Mouse (Mus musculus) cerebellum, adult 2 months (tissue): ENCODE measurements around the gene Zan. TPM values are rescaled to one million over a fixed set of nuclear protein-coding genes. Genes with fewer than 3 reads are reported as not detected.

Experiments
- DNase-seq, 2 experiments: peaks; one replicate each; pipeline ENCODE4 v3.0.0; 2021
- H3K27ac ChIP-seq: fragments of 200-500 bp; 2 replicates; pipeline ENCODE4 v1.5.1; 2012; ENCODE audit warnings: low read length, control low read depth, inconsistent platforms; ENCODE audit not compliant: insufficient read depth
- H3K27me3 ChIP-seq: fragments of 200-500 bp; 2 replicates; pipeline ENCODE4 v1.6.1; 2012; ENCODE audit warnings: inconsistent platforms, mild to moderate bottlenecking, low read length, moderate library complexity; ENCODE audit not compliant: control insufficient read depth, insufficient read depth
- H3K4me1 ChIP-seq: fragments of 200-500 bp; 2 replicates; pipeline ENCODE4 v1.6.1; 2011; ENCODE audit warnings: low read length; ENCODE audit not compliant: control insufficient read depth, insufficient read depth
- H3K4me3 ChIP-seq: fragments of 200-500 bp; replicated peaks from 2 replicates; pipeline ENCODE3; 2011; ENCODE audit warnings: mild to moderate bottlenecking, low read depth, low read length, control low read depth; ENCODE audit not compliant: insufficient read depth
- CTCF ChIP-seq: fragments of 200-500 bp; IDR thresholded peaks from 2 replicates; pipeline ENCODE4 v1.5.1; 2011; ENCODE audit warnings: low read depth, mild to moderate bottlenecking, control low read depth, low read length, moderate library complexity, borderline replicate concordance; ENCODE audit not compliant: insufficient read depth
- POLR2A ChIP-seq: fragments of 200-500 bp; IDR thresholded peaks from 2 replicates; pipeline ENCODE4 v1.6.1; 2011; ENCODE audit warnings: low read length, control low read depth, borderline replicate concordance; ENCODE audit not compliant: insufficient read depth
- WGBS: fragments of 180-500 bp; shearing (Covaris S2); methylation state at CpG from one replicate; pipeline ENCODE4 v1.1.7; 2018; 5-methylcytosine and 5-hydroxymethylcytosine counted together
- polyA plus RNA-seq: library from polyadenylated mRNA; depleted of rRNA; stranded (reverse); fragments of >200 nt; gene quantifications from 2 replicates; pipeline ENCODE4 v1.2.3, GENCODE M21; 2012

The Zan gene
- polyA plus RNA-seq, 1 experiment, result 0.31 TPM

DNA sequence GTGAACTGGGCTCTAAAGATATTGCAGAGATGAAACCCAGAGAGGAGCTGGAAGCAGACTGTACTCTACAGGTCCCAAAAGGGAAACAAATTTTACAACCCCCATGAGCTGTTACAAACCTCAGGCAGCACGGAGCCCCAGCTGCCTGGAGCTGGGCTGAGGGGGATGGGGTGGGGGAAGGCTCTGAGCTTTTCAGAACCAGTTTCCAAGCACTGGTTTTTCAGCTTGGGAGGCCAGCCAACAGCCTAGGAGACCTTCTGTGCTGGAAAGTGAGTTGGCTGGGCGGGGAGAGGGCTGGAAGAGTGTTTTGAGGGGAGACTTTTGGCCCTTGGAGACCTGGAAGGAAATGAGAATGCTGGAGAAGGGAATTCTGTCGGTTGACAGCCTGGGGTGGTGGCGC, 14.7 kb upstream of the Zan start:
- Histone ChIP-seq H3K4me3 (no peak overlapping the region), H3K27me3 (no peaks in the 10 kb centered on the region; the same call in 1 of the 2 replicates), H3K4me1 (no peaks in the 10 kb centered on the region), H3K27ac (no peak overlapping the region)
- DNase-seq, result peak in 1 of 2 experiments; percentile 20
- TF ChIP-seq CTCF, result no peak
- no peak for TF ChIP-seq POLR2A
- 25% methylated on average over 4 of the region's 4 CpGs for WGBS

- no peaks in the 10 kb centered on the region for H3K4me1 ChIP-seq
- H3K4me3 ChIP-seq, result no peak overlapping the region
- 88% methylated on average over 7 of the region's 7 CpGs for whole genome bisulfite sequencing
- no peak overlapping the region for H3K27ac ChIP-seq
- TF ChIP-seq POLR2A (no peak), CTCF (no peak)
- H3K27me3 ChIP-seq, result no peaks in the 10 kb centered on the region; the same call in 1 of the 2 replicates
- no peak for DNase-seq
These were observed 10.8 kb upstream of the Zan start for GRCm38 (mm10) chr5:137487616-137488015.

DNA sequence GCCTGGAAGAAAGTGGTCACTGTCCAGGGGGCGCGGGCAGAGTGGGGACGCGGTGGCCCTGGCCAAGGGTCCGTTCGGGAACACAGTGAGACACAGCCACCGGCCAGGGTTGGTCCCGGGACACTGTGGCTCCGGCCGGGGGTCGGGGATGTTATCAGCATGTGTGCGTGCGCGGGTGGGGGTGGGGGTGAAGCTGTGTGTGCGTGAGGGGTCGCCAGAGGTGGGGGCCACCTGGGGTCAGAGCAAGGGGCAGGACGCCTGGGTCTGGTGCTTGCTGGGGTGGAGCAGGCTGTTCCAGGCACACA, 8.9 kb upstream of the Zan start:
- no peak overlapping the region for H3K4me3 ChIP-seq
- no peaks in the 10 kb centered on the region; the same call in 1 of the 2 replicates for H3K27me3 ChIP-seq
- WGBS, result 4% methylated on average over 17 of the region's 17 CpGs
- no peak for DNase-seq
- H3K4me1 ChIP-seq, result no peaks in the 10 kb centered on the region
- no peak overlapping the region for H3K27ac ChIP-seq
- no peak for TF ChIP-seq POLR2A
- TF ChIP-seq CTCF, result no peak

GRCm38 (mm10) chr5:137485071-137485850, 8.4 kb upstream of the Zan start:
- H3K4me3 ChIP-seq, result no peak overlapping the region
- H3K27me3 ChIP-seq, result no peaks in the 10 kb centered on the region; the same call in 1 of the 2 replicates
- no peak for DNase-seq
- no peaks in the 10 kb centered on the region for H3K4me1 ChIP-seq
- 12% methylated on average over 29 of the region's 30 CpGs for WGBS
- TF ChIP-seq CTCF (no peak), POLR2A (no peak)
- H3K27ac ChIP-seq, result no peak overlapping the region

DNA sequence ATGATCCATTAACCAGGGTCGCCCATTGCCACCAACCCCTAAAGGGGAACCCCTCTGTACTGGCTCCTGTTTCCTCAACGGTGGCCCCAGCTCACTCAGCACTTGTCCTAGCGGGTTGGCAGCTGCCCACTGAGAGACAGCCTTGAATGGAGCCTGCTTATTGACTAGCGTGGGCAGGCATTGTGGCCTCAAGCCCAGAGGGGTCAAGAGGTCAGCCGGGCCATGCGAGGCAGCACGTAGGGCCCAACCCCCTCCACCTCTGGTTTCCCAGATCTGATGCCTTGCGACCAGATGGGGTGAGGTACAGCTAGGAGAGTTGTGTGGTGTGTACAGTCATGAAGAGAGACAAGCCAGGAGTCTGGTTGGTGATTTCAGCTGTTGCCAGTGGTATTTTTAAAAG, 5.0 kb upstream of the Zan start:
- TF ChIP-seq CTCF, result no peak
- TF ChIP-seq POLR2A, result no peak
- Histone ChIP-seq H3K4me1 (no peaks in the 10 kb centered on the region), H3K4me3 (no peak overlapping the region), H3K27me3 (no peaks in the 10 kb centered on the region), H3K27ac (no peak overlapping the region)
- DNase-seq, result no peak
- WGBS, result 22% methylated on average over 8 of the region's 8 CpGs

- peak; percentile 75 to 85 for DNase-seq
- Histone ChIP-seq H3K27ac (no peak overlapping the region), H3K4me1 (no peaks in the 10 kb centered on the region), H3K4me3 (no peak overlapping the region), H3K27me3 (no peaks in the 10 kb centered on the region)
- TF ChIP-seq POLR2A (no peak), CTCF (peak; percentile 76)
These were observed 4.3 kb upstream of the Zan start for GRCm38 (mm10) chr5:137481138-137481537.

GRCm38 (mm10) chr5:137474351-137474750, 2.5 kb downstream of the Zan start:
- 29% methylated on average over 2 of the region's 2 CpGs for WGBS
- Histone ChIP-seq H3K4me3 (no peak overlapping the region), H3K4me1 (no peaks in the 10 kb centered on the region), H3K27me3 (no peaks in the 10 kb centered on the region), H3K27ac (no peak overlapping the region)
- no peak for TF ChIP-seq POLR2A
- no peak for TF ChIP-seq CTCF
- no peak for DNase-seq

GRCm38 (mm10) chr5:137472252-137472904, 4.5 kb downstream of the Zan start:
- no peak overlapping the region for H3K27ac ChIP-seq
- no peak for DNase-seq
- no peaks in the 10 kb centered on the region for H3K4me1 ChIP-seq
- H3K27me3 ChIP-seq, result no peaks in the 10 kb centered on the region
- TF ChIP-seq POLR2A (no peak), CTCF (no peak)
- WGBS, result 61% methylated on average over 5 of the region's 5 CpGs
- H3K4me3 ChIP-seq, result no peak overlapping the region
